Mouse (Mus musculus) liver, adult 2 months (tissue): ENCODE measurements around the gene Glb1. TPM values are rescaled to one million over a fixed set of nuclear protein-coding genes. Genes with fewer than 3 reads are reported as not detected.
"Not testable (repeated sequence)": the region's sequence is repeated elsewhere in the genome, so short reads cannot be mapped to it uniquely, and the experiment has no call there.

Experiments
- DNase-seq: peaks from one replicate; pipeline ENCODE4 v3.0.0-alpha.2; 2011; ENCODE audit warnings: low read depth, low spot score; ENCODE audit errors: extremely low read depth
- H3K27ac ChIP-seq: fragments of 200-500 bp; replicated peaks from 2 replicates; pipeline ENCODE4 v1.5.1; 2012; ENCODE audit warnings: low read depth, mild to moderate bottlenecking, control low read depth, inconsistent platforms, low read length; ENCODE audit not compliant: insufficient read depth
- H3K27me3 ChIP-seq: fragments of 200-500 bp; 2 replicates; pipeline ENCODE4 v1.6.1; 2012; ENCODE audit warnings: mild to moderate bottlenecking, moderate library complexity, low read length, inconsistent platforms; ENCODE audit not compliant: control insufficient read depth, insufficient read depth
- H3K36me3 ChIP-seq: fragments of 200-500 bp; 2 replicates; pipeline ENCODE4 v1.6.1; 2012; ENCODE audit warnings: low read length, inconsistent platforms; ENCODE audit not compliant: control insufficient read depth, insufficient read depth
- H3K4me1 ChIP-seq: fragments of 200-500 bp; 2 replicates; pipeline ENCODE4 v1.6.1; 2011; ENCODE audit warnings: low read length; ENCODE audit not compliant: control insufficient read depth, insufficient read depth
- H3K4me3 ChIP-seq: fragments of 200-500 bp; 2 replicates; pipeline ENCODE4 v1.5.1; 2011; ENCODE audit warnings: low read depth, mild to moderate bottlenecking, control low read depth, low read length, moderate library complexity; ENCODE audit not compliant: insufficient read depth
- H3K79me2 ChIP-seq: fragments of 200-500 bp; 2 replicates; pipeline ENCODE4 v1.6.1; 2012; ENCODE audit warnings: inconsistent platforms, mild to moderate bottlenecking, low read length, moderate library complexity; ENCODE audit not compliant: control insufficient read depth, insufficient read depth
- H3K9ac ChIP-seq: fragments of 200-500 bp; 2 replicates; pipeline ENCODE4 v1.6.1; 2012; ENCODE audit warnings: low read depth, mild to moderate bottlenecking, control low read depth, inconsistent platforms, low read length
- CTCF ChIP-seq: fragments of 200-500 bp; IDR thresholded peaks from 2 replicates; pipeline ENCODE4 v1.5.1; 2011; ENCODE audit warnings: low read depth, low read length, control low read depth
- POLR2A ChIP-seq: fragments of 200-500 bp; IDR thresholded peaks from 2 replicates; pipeline ENCODE4 v1.6.1; 2011; ENCODE audit warnings: low read length, control low read depth; ENCODE audit not compliant: insufficient read depth; ENCODE audit errors: extremely low read depth
- WGBS: fragments of 180-500 bp; shearing (Covaris S2); methylation state at CpG from one replicate; pipeline ENCODE4 v1.1.7; 2018; 5-methylcytosine and 5-hydroxymethylcytosine counted together
- polyA plus RNA-seq: library from polyadenylated mRNA; depleted of rRNA; stranded (reverse); fragments of >200 nt; gene quantifications from 2 replicates; pipeline ENCODE4 v1.2.3, GENCODE M21; 2012; rRNA removed
- total RNA-seq: library from RNA; depleted of rRNA; stranded (reverse); fragments of >200 nt; gene quantifications from 2 replicates; pipeline ENCODE4 v1.2.3, GENCODE M21; 2014; rRNA removed

The Glb1 gene
- total RNA-seq, result 13.2 and 13.6 TPM in 2 replicates
- 14.4 and 16.7 TPM in 2 replicates for polyA plus RNA-seq

GRCm38 (mm10) chr9:114400949-114401684 is at the start of gene Glb1, which contains the start of gene Tmppe:
Gene Glb1 (plus strand): TSS chr9:114401076.
Gene Tmppe (plus strand): TSS chr9:114401105.
- peaks cover 21% of the 10 kb centered on the region; the same call in 1 of the 2 replicates for H3K79me2 ChIP-seq
- peaks cover 4% of the 10 kb centered on the region for H3K4me1 ChIP-seq
- under 1% methylated on average over 73 of the region's 73 CpGs for WGBS
- DNase-seq, result peak; percentile 62
- no peaks in the 10 kb centered on the region for H3K27me3 ChIP-seq
- TF ChIP-seq POLR2A, result 0 out of 2 replicates have a peak, but pooled peaks have one; percentile 8
- TF ChIP-seq CTCF, result peak; percentile 59
- H3K4me3 ChIP-seq, result peak within 1 kb of the TSS; percentile 89
- peak within 1 kb of the TSS; percentile 92 for H3K9ac ChIP-seq
- peak within 1 kb of the TSS; percentile 89 for H3K27ac ChIP-seq
- H3K36me3 ChIP-seq, result no peaks in the 10 kb centered on the region; the same call in 1 of the 2 replicates

GRCm38 (mm10) chr9:114367783-114368470 is 32.9 kb upstream of the Glb1 start:
- Histone ChIP-seq H3K27me3 (no peaks in the 10 kb centered on the region), H3K9ac (peak overlapping the region; percentile 58), H3K4me3 (peak overlapping the region; percentile 69), H3K4me1 (no peaks in the 10 kb centered on the region), H3K27ac (no peak overlapping the region), H3K79me2 (no peaks in the 10 kb centered on the region), H3K36me3 (no peaks in the 10 kb centered on the region)
- peak; percentile 47 for DNase-seq
- WGBS, result 2% methylated on average over 48 of the region's 48 CpGs
- TF ChIP-seq CTCF (no peak), POLR2A (no peak)

- Histone ChIP-seq H3K36me3 (no peaks in the 10 kb centered on the region), H3K4me3 (peak overlapping the region; percentile 69; the same call in 1 of the 2 replicates), H3K27me3 (no peaks in the 10 kb centered on the region), H3K79me2 (no peaks in the 10 kb centered on the region), H3K9ac (peak overlapping the region; percentile 58), H3K4me1 (no peaks in the 10 kb centered on the region), H3K27ac (no peak overlapping the region)
- WGBS, result 26% methylated on average over 12 of the region's 12 CpGs
- TF ChIP-seq CTCF, result no peak
- TF ChIP-seq POLR2A, result no peak
- DNase-seq, result peak; percentile 3
Observed at GRCm38 (mm10) chr9:114368471-114368858, 32.4 kb upstream of the Glb1 start.

- not testable (repeated sequence) for H3K4me3 ChIP-seq, H3K79me2 ChIP-seq, H3K36me3 ChIP-seq, H3K4me1 ChIP-seq, H3K9ac ChIP-seq, H3K27ac ChIP-seq, H3K27me3 ChIP-seq
- DNase-seq, result peak; percentile 5
- 58% methylated on average over 5 of the region's 5 CpGs for WGBS
Observed at GRCm38 (mm10) chr9:114369389-114369788, 31.5 kb upstream of the Glb1 start.

- H3K4me1 ChIP-seq, DNase-seq, H3K4me3 ChIP-seq, H3K36me3 ChIP-seq, H3K27me3 ChIP-seq, H3K27ac ChIP-seq, H3K9ac ChIP-seq, H3K79me2 ChIP-seq: not testable (repeated sequence)
- 31% methylated on average over 5 of the region's 5 CpGs for WGBS
Observed at GRCm38 (mm10) chr9:114371717-114372116, 29.2 kb upstream of the Glb1 start.
